Mouse (Mus musculus) intestine, postnatal 0 days (tissue): ENCODE results near the gene Msto1. TPM values are rescaled to one million over a fixed set of nuclear protein-coding genes. Genes with fewer than 3 reads are reported as not detected.
"Not testable (repeated sequence)": the region's sequence is repeated elsewhere in the genome, so short reads cannot be mapped to it uniquely, and the experiment has no call there.

Experiments used
- ATAC-seq: fragments of 200-750 bp; cut with Nextera tagmentation; 2 replicates; pipeline ENCODE4 v1.8.0; 2017; ENCODE audit warnings: mild to moderate bottlenecking, moderate TSS enrichment, moderate library complexity
- H3K27ac ChIP-seq: fragments of 300-500 bp; sonication (generic); 2 replicates; pipeline ENCODE4 v1.5.1; 2014; ENCODE audit warnings: mild to moderate bottlenecking, low read depth, low read length, moderate library complexity
- H3K27me3 ChIP-seq: fragments of 300-500 bp; sonication (generic); replicated peaks from 2 replicates; pipeline ENCODE4 v1.6.1; 2014; ENCODE audit warnings: low read length, mixed read lengths; ENCODE audit not compliant: control insufficient read depth, insufficient read depth
- H3K36me3 ChIP-seq: fragments of 300-500 bp; sonication (generic); 2 replicates; pipeline ENCODE4 v1.6.1; 2014; ENCODE audit warnings: mild to moderate bottlenecking, moderate library complexity; ENCODE audit not compliant: control insufficient read depth, insufficient read depth
- H3K4me1 ChIP-seq: fragments of 300-500 bp; sonication (generic); replicated peaks from 2 replicates; pipeline ENCODE4 v1.6.1; 2014; ENCODE audit warnings: antibody characterized with exemption, low read length, mixed read lengths; ENCODE audit not compliant: control insufficient read depth, insufficient read depth
- H3K4me2 ChIP-seq: fragments of 300-500 bp; sonication (generic); replicated peaks from 2 replicates; pipeline ENCODE4 v1.6.1; 2014; ENCODE audit warnings: low read depth, mild to moderate bottlenecking, moderate library complexity
- H3K4me3 ChIP-seq: fragments of 300-500 bp; sonication (generic); 2 replicates; pipeline ENCODE4 v1.5.1; 2014; ENCODE audit warnings: low read depth, low read length
- H3K9ac ChIP-seq: fragments of 300-500 bp; sonication (generic); 2 replicates; pipeline ENCODE4 v1.6.1; 2014; ENCODE audit warnings: mild to moderate bottlenecking, low read depth, low read length
- H3K9me3 ChIP-seq: fragments of 300-500 bp; sonication (generic); 2 replicates; pipeline ENCODE4 v1.6.1; 2016; ENCODE audit warnings: mixed run types; ENCODE audit not compliant: control insufficient read depth
- CTCF ChIP-seq: sonication (generic); IDR thresholded peaks from 2 replicates; pipeline ENCODE4 v1.5.1; 2016; ENCODE audit warnings: low read depth, mild to moderate bottlenecking, control low read depth, antibody characterized with exemption, moderate library complexity
- WGBS: fragments of 180-500 bp; shearing (Covaris S2); extraction: QIAGEN DNeasy Blood & Tissue Kit; methylation state at CpG from one replicate; pipeline ENCODE4 v1.1.7; 2014; 5-methylcytosine and 5-hydroxymethylcytosine counted together
- polyA plus RNA-seq: library from polyadenylated mRNA; unstranded; fragments of >200 nt; fragmentation: Nextera tagmentation; extraction: Ambion mirVana; gene quantifications from 2 replicates; pipeline ENCODE4 v1.2.1, GENCODE M21; 2015

The Msto1 gene
- polyA plus RNA-seq, 1 experiment from 2014 or later = 22.4 TPM

DNA sequence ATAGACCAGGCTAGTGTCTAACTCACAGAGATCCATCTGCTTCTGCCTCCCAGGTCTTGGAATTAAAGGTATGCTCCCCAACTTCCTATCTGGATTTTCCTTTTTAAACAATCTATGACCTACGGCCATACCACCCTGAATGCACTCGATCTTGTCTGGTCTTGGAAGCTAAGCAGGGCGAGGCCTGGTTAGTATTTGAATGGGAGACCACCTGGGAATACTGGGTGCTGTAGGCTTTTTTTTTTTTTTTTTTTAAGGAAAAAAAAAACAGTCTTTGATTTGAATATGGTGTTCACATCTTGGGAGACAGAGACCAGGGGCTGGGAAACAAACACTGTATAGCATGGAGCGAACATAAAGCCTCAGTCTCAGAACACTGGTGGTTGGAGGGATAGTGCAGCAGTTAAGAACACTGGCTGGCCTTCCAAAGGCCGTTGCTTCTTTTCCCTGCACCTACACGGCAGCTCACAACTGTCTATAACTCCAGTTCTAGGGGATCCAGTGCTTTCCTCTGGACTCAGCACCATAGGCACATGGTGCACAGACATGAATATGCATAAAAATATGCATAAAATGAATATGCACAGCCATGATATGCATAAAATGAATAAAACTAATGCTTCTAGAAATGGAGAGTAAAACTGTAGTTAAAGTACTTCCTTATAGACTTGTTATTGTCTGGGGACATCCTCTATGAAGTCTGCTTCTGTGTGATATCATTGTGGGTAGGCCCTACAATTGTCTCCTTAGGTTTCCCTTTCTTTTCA is 7.2 kb downstream of the Msto1 start:
- no peak overlapping the region for H3K4me3 ChIP-seq
- H3K9ac ChIP-seq = no peak overlapping the region
- WGBS = 79% methylated on average over 6 of the region's 6 CpGs
- no peak overlapping the region for H3K27ac ChIP-seq
- no peak for ATAC-seq
- peaks cover 99% of the 10 kb centered on the region for H3K36me3 ChIP-seq
- H3K4me2 ChIP-seq = no peak overlapping the region
- H3K4me1 ChIP-seq = no peaks in the 10 kb centered on the region
- H3K27me3 ChIP-seq = no peaks in the 10 kb centered on the region
- no peaks in the 10 kb centered on the region for H3K9me3 ChIP-seq
- TF ChIP-seq CTCF = no peak

DNA sequence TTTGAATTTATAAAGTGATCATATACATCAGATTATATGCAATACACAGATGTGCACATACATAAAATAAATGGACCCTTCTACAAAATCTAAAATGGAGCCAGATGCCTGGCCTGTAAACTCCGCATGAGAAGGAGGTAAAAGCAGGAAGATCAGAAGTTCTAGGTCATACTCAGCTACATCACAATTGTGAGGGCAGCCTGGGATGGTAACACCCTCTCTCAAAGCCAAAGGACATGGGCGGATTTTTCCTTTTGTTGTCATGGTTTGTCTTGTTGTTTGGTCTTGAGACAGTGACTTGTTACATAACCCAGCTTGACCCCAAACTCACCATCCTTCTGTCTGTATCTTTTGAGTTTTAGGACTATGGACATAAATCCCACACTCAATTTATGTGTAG is 8.1 kb downstream of the Msto1 start:
- 94% methylated on average over 2 of the region's 2 CpGs for WGBS
- peaks cover 95% of the 10 kb centered on the region for H3K36me3 ChIP-seq

DNA sequence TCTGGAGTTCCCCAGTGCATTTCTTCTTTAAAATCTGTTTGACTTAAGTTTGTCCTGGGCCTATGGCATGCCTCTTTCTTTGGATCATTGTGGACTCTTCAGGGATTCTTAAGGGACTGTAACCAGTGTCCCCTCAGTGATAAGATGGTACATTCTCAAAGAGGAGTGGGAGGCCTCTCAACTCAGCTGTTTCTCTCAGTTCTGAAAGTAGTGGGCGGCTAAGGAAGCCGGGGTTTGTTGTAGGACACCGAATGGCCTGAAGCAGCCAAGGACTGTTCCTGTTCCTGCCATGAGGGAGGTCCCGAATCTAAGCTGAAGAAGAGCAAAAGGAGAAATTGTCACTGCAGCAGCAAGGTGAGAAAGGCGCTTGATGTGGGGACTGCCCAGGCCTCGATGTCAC is 8.6 kb downstream of the Msto1 start:
- TF ChIP-seq CTCF = no peak
- no peak overlapping the region for H3K9ac ChIP-seq
- no peak overlapping the region for H3K4me3 ChIP-seq
- H3K9me3 ChIP-seq = no peaks in the 10 kb centered on the region
- H3K27ac ChIP-seq = no peak overlapping the region
- no peak overlapping the region for H3K4me2 ChIP-seq
- no peaks in the 10 kb centered on the region for H3K27me3 ChIP-seq
- H3K36me3 ChIP-seq = peaks cover 90% of the 10 kb centered on the region
- 85% methylated on average over 6 of the region's 6 CpGs for WGBS
- H3K4me1 ChIP-seq = no peaks in the 10 kb centered on the region
- no peak for ATAC-seq

More for the DNA sequence above, 8.1 kb downstream of the Msto1 start:
- Histone ChIP-seq H3K9me3 (no peaks in the 10 kb centered on the region), H3K4me3 (no peak overlapping the region), H3K4me1 (no peaks in the 10 kb centered on the region), H3K9ac (no peak overlapping the region), H3K27ac (no peak overlapping the region), H3K27me3 (no peaks in the 10 kb centered on the region), H3K4me2 (no peak overlapping the region)
- TF ChIP-seq CTCF = no peak
- no peak for ATAC-seq

DNA sequence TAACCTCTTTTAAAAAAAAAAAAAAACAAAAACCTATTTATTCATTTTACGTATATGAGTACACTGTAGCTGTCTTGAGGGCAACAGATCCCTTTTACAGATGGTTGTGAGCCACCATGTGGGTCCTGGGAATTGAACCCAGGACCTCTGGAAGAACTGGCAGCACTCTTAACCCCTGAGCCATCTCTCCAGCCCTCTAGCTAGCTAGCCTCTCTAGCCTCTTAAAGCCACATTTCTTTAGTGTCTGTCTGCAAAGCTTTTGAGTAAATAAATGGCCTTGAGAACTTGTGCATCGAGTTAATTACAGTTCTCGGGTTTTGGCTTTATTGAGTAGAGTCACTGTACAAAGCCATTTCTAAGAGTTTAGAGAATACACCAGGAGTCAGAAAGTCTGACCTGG is 9.0 kb downstream of the Msto1 start:
- Histone ChIP-seq H3K27ac (no peak overlapping the region), H3K9me3 (no peaks in the 10 kb centered on the region), H3K9ac (no peak overlapping the region), H3K4me1 (no peaks in the 10 kb centered on the region), H3K4me3 (no peak overlapping the region), H3K27me3 (no peaks in the 10 kb centered on the region), H3K4me2 (no peak overlapping the region), H3K36me3 (peaks cover 86% of the 10 kb centered on the region)
- WGBS = 86% methylated on average over 3 of the region's 3 CpGs
- no peak for TF ChIP-seq CTCF
- no peak for ATAC-seq

DNA sequence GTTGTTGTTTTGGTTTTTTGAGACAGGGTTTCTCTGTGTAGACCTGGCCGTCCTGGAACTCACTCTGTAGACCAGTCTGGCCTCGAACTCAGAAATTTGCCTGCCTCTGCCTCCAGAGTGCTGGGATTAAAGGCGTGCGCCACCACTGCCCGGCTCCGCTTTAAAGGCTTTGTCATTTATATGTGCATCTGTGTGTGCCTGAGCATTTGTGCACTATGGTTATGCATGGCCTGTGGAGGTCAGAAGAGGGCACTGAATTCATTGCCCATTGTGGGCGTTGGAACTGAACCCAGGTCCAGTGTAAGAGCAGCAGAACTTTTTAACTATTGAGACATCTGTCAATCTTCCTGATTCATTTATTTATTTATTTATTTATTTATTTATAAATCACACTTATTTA is 20.8 kb downstream of the Msto1 start:
- H3K4me1 ChIP-seq, H3K9ac ChIP-seq, H3K27ac ChIP-seq, H3K9me3 ChIP-seq, H3K4me3 ChIP-seq, ATAC-seq, H3K4me2 ChIP-seq, H3K27me3 ChIP-seq: not testable (repeated sequence)
- peaks cover 16% of the 10 kb centered on the region for H3K36me3 ChIP-seq
- WGBS = 94% methylated on average over 7 of the region's 7 CpGs

DNA sequence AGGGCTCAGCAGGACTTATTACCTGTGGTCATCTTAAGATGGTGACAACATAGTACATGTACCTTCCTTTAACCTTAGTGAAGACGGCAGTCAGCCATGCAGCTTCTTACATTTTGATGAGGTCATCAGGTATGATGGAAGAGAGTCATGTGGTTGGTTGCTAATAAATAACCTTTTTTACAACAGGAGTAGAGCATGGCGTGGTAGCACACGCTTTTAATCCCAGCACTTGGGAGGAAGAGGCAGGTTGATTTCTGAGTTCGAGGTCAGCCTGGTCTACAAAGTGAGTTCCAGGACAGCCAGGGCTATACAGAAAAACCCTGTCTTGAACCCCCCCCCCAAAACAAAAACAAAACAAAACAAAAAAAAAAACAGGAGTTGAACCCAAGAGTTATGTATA is 31.3 kb downstream of the Msto1 start:
- 71% methylated on average over 3 of the region's 4 CpGs for WGBS
- H3K4me3 ChIP-seq, H3K36me3 ChIP-seq, H3K27ac ChIP-seq, H3K9ac ChIP-seq, H3K27me3 ChIP-seq, H3K9me3 ChIP-seq, H3K4me2 ChIP-seq, H3K4me1 ChIP-seq: not testable (repeated sequence)
- 0 out of 2 replicates have a peak, but pooled peaks have one; percentile 31 for ATAC-seq

DNA sequence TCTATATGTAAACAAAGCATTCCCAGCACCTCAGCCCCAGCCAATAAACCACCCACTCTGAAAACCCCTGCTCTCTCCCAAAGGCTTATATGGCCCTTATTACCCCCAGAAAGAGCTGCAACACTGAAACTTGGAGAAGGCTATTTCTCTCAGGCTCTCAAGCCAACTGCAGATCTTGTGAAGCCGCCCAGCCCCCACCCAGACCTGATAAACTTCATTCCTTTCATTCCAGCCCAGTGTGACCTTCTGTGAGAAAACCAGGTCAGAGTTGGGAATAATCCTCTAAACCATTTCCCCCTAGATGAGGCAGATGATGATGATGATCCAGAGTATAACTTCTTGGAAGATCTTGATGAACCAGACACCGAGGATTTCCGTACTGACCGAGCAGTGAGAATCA is 45.4 kb downstream of the Msto1 start:
- peaks cover 25% of the 10 kb centered on the region for H3K36me3 ChIP-seq
- H3K27ac ChIP-seq, H3K27me3 ChIP-seq, H3K9ac ChIP-seq, H3K9me3 ChIP-seq, H3K4me3 ChIP-seq, ATAC-seq, H3K4me2 ChIP-seq, H3K4me1 ChIP-seq: not testable (repeated sequence)
- 80% methylated on average over 1 of the region's 4 CpGs for WGBS

DNA sequence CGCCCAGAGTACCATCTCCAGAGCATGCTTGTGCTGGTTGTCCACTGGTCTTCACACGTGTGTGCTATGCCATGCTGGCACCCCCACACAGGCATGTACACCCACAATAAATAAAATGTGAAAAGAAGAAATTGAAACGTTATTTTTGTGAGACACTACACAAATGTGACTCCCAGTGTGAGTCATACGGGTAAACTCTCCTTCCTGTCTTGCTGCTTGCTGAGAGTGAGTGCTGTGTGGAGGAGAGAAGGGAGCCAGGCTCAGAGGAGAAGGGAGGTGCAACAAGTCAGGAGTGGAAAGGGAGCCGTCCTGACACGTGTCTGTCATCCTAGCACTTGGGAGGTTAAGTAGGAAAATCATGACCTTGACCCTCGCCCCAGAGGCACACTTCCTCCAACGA is 46.6 kb downstream of the Msto1 start:
- not testable (repeated sequence) for ATAC-seq, H3K4me3 ChIP-seq, H3K9me3 ChIP-seq, H3K4me1 ChIP-seq, H3K27me3 ChIP-seq, H3K27ac ChIP-seq, H3K4me2 ChIP-seq, H3K9ac ChIP-seq
- peaks cover 33% of the 10 kb centered on the region for H3K36me3 ChIP-seq
- WGBS = no CpG with 5 or more reads among the region's 8 CpGs

DNA sequence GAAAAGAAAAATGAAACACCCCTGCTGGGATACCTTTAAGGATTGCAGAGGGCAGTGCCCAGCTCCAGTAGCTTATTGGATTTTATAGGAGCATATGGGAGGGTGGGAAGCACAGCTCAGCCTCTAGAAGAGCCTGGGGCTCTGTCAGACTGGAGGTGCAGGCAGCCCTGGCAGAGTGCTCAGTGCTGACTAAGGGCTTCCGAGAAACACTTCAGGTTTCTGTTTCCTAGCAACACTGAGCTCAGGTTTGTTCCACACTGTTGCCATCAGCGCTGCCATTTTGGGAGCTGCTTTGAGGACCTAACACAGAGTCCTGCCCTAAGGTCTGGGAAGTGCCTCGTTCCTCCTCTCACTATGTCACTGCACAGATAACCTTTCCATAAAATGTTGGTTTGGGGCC is 47.1 kb downstream of the Msto1 start:
- not testable (repeated sequence) for H3K9me3 ChIP-seq, H3K4me2 ChIP-seq, H3K4me1 ChIP-seq, ATAC-seq, H3K4me3 ChIP-seq, H3K9ac ChIP-seq, H3K27me3 ChIP-seq, H3K27ac ChIP-seq
- H3K36me3 ChIP-seq = peaks cover 34% of the 10 kb centered on the region
- WGBS = no CpG with 5 or more reads among the region's 3 CpGs
